Mouse (Mus musculus) frontal cortex, adult 2 months (tissue): ENCODE data around the gene Hook2. TPM values are rescaled to one million over a fixed set of nuclear protein-coding genes. Genes with fewer than 3 reads are reported as not detected.

ENCODE experiments used
- DNase-seq, 2 experiments: peaks; one replicate each; pipeline ENCODE4 v3.0.0; 2022; ENCODE audit warnings: low spot score in 1 of 2; ENCODE audit errors: extremely low spot score in 1 of 2
- polyA plus RNA-seq: library from polyadenylated mRNA; depleted of rRNA; stranded (reverse); fragments of >200 nt; gene quantifications from 2 replicates; pipeline ENCODE4 v1.2.3, GENCODE M21; 2012

Hook2 gene
- polyA plus RNA-seq, 1 experiment, result 26.0 TPM

GRCm38 (mm10) chr8:84970913-84971312 lies 19.5 kb upstream of the Hook2 start:
- DNase-seq, result no peak

GRCm38 (mm10) chr8:84973079-84973478 lies 17.3 kb upstream of the Hook2 start:
- DNase-seq, result no peak

GRCm38 (mm10) chr8:84973803-84974542 lies 16.4 kb upstream of the Hook2 start:
- peak in 1 of 2 experiments; percentile 70 for DNase-seq

GRCm38 (mm10) chr8:84974543-84975142 lies 15.8 kb upstream of the Hook2 start:
- no peak for DNase-seq

GRCm38 (mm10) chr8:84975434-84975833 lies 15.0 kb upstream of the Hook2 start:
- peak in 1 of 2 experiments; percentile 81 for DNase-seq

GRCm38 (mm10) chr8:84976031-84976762 lies 14.2 kb upstream of the Hook2 start:
- peak; percentile 89 to 98 for DNase-seq

- DNase-seq, result no peak
Measured at GRCm38 (mm10) chr8:84976763-84977434, 13.5 kb upstream of the Hook2 start.

- peak in 1 of 2 experiments; percentile 70 for DNase-seq
Measured at GRCm38 (mm10) chr8:84977435-84978247, 12.8 kb upstream of the Hook2 start.

GRCm38 (mm10) chr8:84978248-84978940 lies 12.0 kb upstream of the Hook2 start, which contains the start of gene Junb:
Gene Junb, minus strand, starts transcription at chr8:84978718.
- DNase-seq, result peak; percentile 91 to 96

- DNase-seq, result peak; percentile 86 to 95
Measured at GRCm38 (mm10) chr8:84979599-84980421, 10.6 kb upstream of the Hook2 start.

- DNase-seq, result peak in 1 of 2 experiments; percentile 63
Measured at GRCm38 (mm10) chr8:84980622-84981358, 9.6 kb upstream of the Hook2 start.

- DNase-seq, result no peak
Measured at GRCm38 (mm10) chr8:84981644-84982498, 8.5 kb upstream of the Hook2 start.

GRCm38 (mm10) chr8:84982499-84983011 lies 7.8 kb upstream of the Hook2 start:
- DNase-seq, result no peak

- DNase-seq, result no peak
Measured at GRCm38 (mm10) chr8:84984294-84985048, 5.9 kb upstream of the Hook2 start.

GRCm38 (mm10) chr8:84985049-84985683 lies 5.2 kb upstream of the Hook2 start:
- peak in 1 of 2 experiments; percentile 55 for DNase-seq
